Mouse (Mus musculus): ENCODE results near the gene E130308A19Rik. TPM values are rescaled to one million over a fixed set of nuclear protein-coding genes. Genes with fewer than 3 reads are reported as not detected.

Gene E130308A19Rik
- polyA plus RNA-seq, 1 experiment from 2014 or later, result 64.7 TPM

DNA sequence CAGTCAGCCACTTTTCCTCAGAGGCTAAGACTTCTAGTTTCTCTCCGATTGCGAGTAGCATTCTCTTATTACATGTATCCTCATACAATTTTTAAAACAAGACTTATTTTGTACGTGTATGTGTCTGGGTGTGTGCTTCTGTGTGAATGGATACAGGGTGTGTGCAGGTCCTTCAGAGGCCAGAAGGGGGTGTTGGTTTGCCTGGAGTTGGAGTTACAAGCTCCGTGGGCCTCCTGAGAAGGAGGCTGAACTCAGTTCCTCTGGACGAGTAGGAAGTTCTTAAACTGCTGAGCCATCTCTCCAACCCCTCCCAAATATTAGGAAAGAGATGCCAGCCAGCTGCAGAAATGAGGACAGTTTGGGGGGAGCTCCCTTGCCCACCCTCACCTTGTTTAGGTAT lies 182.4 kb downstream of the E130308A19Rik start:
- no peak overlapping the region for H3K9ac ChIP-seq (ENCODE audit: low read length)
- H3K4me3 ChIP-seq (ENCODE audit: low read depth, low read length), result no peak overlapping the region
- no peak for ATAC-seq (ENCODE audit: insufficient read depth, low FRiP score, low TSS enrichment)
- 78% methylated on average over 5 of the region's 5 CpGs for WGBS
- no peaks in the 10 kb centered on the region for H3K27me3 ChIP-seq (ENCODE audit: control insufficient read depth, insufficient read depth, low read length)
- no peak overlapping the region for H3K27ac ChIP-seq (ENCODE audit: low read depth, low read length)
- no peaks in the 10 kb centered on the region for H3K36me3 ChIP-seq (ENCODE audit: control insufficient read depth, insufficient read depth, low read length)
- no peak overlapping the region for H3K4me2 ChIP-seq (ENCODE audit: low read depth)
- no peak for DNase-seq (ENCODE audit: low spot score)
- peaks cover 10% of the 10 kb centered on the region for H3K4me1 ChIP-seq (ENCODE audit: control insufficient read depth, insufficient read depth, low read length)
- H3K9me3 ChIP-seq (ENCODE audit: control insufficient read depth, low read length), result no peaks in the 10 kb centered on the region

Other genes starting within 250 kb of the E130308A19Rik start
- gene Susd1, start 187.6 kb upstream of the E130308A19Rik start, polyA plus RNA-seq (2014; fragmentation: Nextera tagmentation; extraction: Ambion mirVana), result 0.81 and 1.8 TPM in 2 replicates
- 50.2 and 51.5 TPM in 2 replicates for gene Ptbp3, start 76.8 kb upstream of the E130308A19Rik start, polyA plus RNA-seq (2014; fragmentation: Nextera tagmentation; extraction: Ambion mirVana)
- 40.3 and 44.1 TPM in 2 replicates for gene Hsdl2, start 44.6 kb upstream of the E130308A19Rik start, polyA plus RNA-seq (2014; fragmentation: Nextera tagmentation; extraction: Ambion mirVana)
- gene Inip, start 175.4 kb downstream of the E130308A19Rik start, polyA plus RNA-seq (2014; fragmentation: Nextera tagmentation; extraction: Ambion mirVana), result 90.2 and 95.9 TPM in 2 replicates
- 10.6 and 14.4 TPM in 2 replicates for gene Snx30, start 179.6 kb downstream of the E130308A19Rik start, polyA plus RNA-seq (2014; fragmentation: Nextera tagmentation; extraction: Ambion mirVana)

Data from neural tube, embryonic 11.5 days (tissue).